Mouse (Mus musculus) kidney, postnatal 0 days (tissue): ENCODE data around the gene Nlk. TPM values are rescaled to one million over a fixed set of nuclear protein-coding genes. Genes with fewer than 3 reads are reported as not detected.
A peak's percentile ranks its signal among the peaks of the same experiment; 100 is the strongest.

Experiments used
- ATAC-seq: fragments of 200-750 bp; cut with Nextera tagmentation; replicated peaks from 2 replicates; pipeline ENCODE4 v1.8.0; 2017; ENCODE audit warnings: low read depth, moderate number of reproducible peaks, moderate TSS enrichment, moderate library complexity; ENCODE audit not compliant: low FRiP score
- DNase-seq: peaks from one replicate; pipeline ENCODE4 v3.0.0-alpha.2; 2016; ENCODE audit warnings: low spot score
- H3K27ac ChIP-seq: fragments of 300-500 bp; sonication (generic); 2 replicates; pipeline ENCODE4 v1.5.1; 2014; ENCODE audit warnings: mild to moderate bottlenecking
- H3K27me3 ChIP-seq: fragments of 300-500 bp; sonication (generic); 2 replicates; pipeline ENCODE4 v1.6.1; 2014; ENCODE audit warnings: low read length, mixed read lengths; ENCODE audit not compliant: insufficient read depth
- H3K36me3 ChIP-seq: fragments of 300-500 bp; sonication (generic); 2 replicates; pipeline ENCODE4 v1.6.1; 2014; ENCODE audit warnings: low read length, mixed read lengths; ENCODE audit not compliant: insufficient read depth
- H3K4me1 ChIP-seq: fragments of 300-500 bp; sonication (generic); replicated peaks from 2 replicates; pipeline ENCODE4 v1.6.1; 2014; ENCODE audit warnings: antibody characterized with exemption, low read length, mixed read lengths; ENCODE audit not compliant: insufficient read depth
- H3K4me2 ChIP-seq: fragments of 300-500 bp; sonication (generic); 2 replicates; pipeline ENCODE4 v1.6.1; 2014; ENCODE audit warnings: mild to moderate bottlenecking, low read length, moderate library complexity, mixed read lengths
- H3K4me3 ChIP-seq: fragments of 300-500 bp; sonication (generic); replicated peaks from 2 replicates; pipeline ENCODE4 v1.5.1; 2014; ENCODE audit warnings: low read depth, low read length
- H3K9ac ChIP-seq: fragments of 300-500 bp; sonication (generic); 2 replicates; pipeline ENCODE4 v1.6.1; 2014; ENCODE audit warnings: low read depth, low read length
- H3K9me3 ChIP-seq: fragments of 300-500 bp; sonication (generic); replicated peaks from 2 replicates; pipeline ENCODE4 v1.6.1; 2016; ENCODE audit warnings: low read length, inconsistent platforms, mixed read lengths
- CTCF ChIP-seq: IDR thresholded peaks from 2 replicates; pipeline ENCODE4 v1.5.1; 2016; ENCODE audit warnings: antibody characterized with exemption, low read depth, mild to moderate bottlenecking, moderate library complexity
- WGBS: fragments of 180-500 bp; shearing (Covaris S2); extraction: QIAGEN DNeasy Blood & Tissue Kit; methylation state at CpG from one replicate; pipeline ENCODE4 v1.1.7; 2014; 5-methylcytosine and 5-hydroxymethylcytosine counted together
- polyA plus RNA-seq: library from polyadenylated mRNA; unstranded; fragments of >200 nt; fragmentation: Nextera tagmentation; extraction: Ambion mirVana; gene quantifications from 2 replicates; pipeline ENCODE4 v1.2.1, GENCODE M21; 2015

The Nlk gene
- polyA plus RNA-seq, 1 experiment from 2014 or later = 20.8 TPM

DNA sequence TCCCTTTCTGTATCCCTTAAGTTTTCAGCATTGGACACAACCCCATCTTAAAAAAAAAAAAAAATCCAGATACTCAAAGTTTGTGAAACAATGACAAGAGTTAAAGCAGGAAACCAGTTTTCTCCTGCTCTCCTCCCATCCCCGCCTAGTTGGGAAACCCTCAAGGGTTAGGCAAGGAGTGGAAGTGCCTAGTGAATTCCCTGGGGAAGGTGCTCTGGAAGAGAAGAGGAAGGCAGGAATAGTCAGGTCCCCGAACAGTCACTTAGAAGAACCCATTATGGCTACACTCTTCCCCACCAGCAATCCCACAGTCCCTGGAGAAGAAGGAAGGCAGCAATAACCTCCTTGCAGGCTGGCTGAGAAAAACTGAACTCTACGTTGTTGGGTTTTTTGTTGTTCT is 2.9 kb downstream of the Nlk start:
- no peak for TF ChIP-seq CTCF
- WGBS = 55% methylated on average over 3 of the region's 3 CpGs
- 0 out of 2 replicates have a peak overlapping the region, but pooled peaks have one; percentile 14 for H3K4me3 ChIP-seq
- DNase-seq = peak; percentile 14
- no peaks in the 10 kb centered on the region for H3K9me3 ChIP-seq
- H3K27ac ChIP-seq = 0 out of 2 replicates have a peak overlapping the region, but pooled peaks have one; percentile 13
- H3K4me1 ChIP-seq = peaks cover 20% of the 10 kb centered on the region
- H3K36me3 ChIP-seq = no peaks in the 10 kb centered on the region
- no peak overlapping the region for H3K9ac ChIP-seq
- no peaks in the 10 kb centered on the region for H3K27me3 ChIP-seq
- no peak for ATAC-seq
- peak overlapping the region; percentile 44 for H3K4me2 ChIP-seq

DNA sequence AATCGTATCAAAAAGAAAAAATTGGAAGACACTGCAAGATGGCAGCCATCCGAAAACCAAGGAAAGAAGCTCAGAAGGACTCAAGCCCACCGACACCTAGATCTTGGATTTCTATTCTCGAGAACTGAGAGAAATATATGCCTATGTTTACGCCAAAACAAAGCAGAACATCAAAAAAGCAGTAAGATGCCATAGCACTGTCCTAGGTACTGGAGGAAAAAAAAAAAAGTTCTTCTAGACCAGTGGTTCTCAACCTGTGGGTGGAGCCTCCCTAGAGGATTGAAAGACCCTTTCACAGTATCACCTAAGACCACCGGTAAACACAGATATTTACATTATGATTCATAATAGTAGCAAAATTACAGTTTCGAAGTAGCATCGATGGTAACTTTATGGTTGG is 3.9 kb downstream of the Nlk start:
- ATAC-seq (no peak), DNase-seq (no peak)
- H3K4me2 ChIP-seq = no peak overlapping the region
- no peak for TF ChIP-seq CTCF
- H3K4me3 ChIP-seq = no peak overlapping the region
- no peak overlapping the region for H3K27ac ChIP-seq
- H3K4me1 ChIP-seq = peaks cover 20% of the 10 kb centered on the region
- H3K9ac ChIP-seq = no peak overlapping the region
- 95% methylated on average over 8 of the region's 8 CpGs for WGBS
- H3K27me3 ChIP-seq = no peaks in the 10 kb centered on the region
- H3K36me3 ChIP-seq = no peaks in the 10 kb centered on the region
- no peaks in the 10 kb centered on the region for H3K9me3 ChIP-seq

DNA sequence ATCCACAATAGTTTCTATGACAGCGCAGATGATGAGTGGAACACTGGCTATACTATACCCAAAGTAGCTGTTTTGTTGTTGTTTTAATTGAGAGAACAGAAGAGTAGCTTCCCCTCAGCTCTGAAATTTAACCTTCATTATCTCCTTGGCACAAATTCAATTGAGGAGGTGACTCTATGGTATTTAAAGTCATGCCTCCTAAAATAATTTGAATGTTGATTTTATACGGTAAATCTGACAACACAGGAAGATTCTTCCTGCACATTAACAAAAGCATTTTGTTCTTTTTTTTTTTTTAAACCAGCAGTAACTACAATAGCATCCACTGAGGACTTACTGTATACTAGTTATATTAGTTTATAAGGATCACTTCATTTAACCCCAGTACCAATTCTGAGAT is 6.0 kb downstream of the Nlk start:
- Histone ChIP-seq H3K4me2 (no peak overlapping the region), H3K4me3 (no peak overlapping the region), H3K27ac (no peak overlapping the region), H3K9me3 (no peaks in the 10 kb centered on the region), H3K4me1 (peaks cover 20% of the 10 kb centered on the region), H3K9ac (no peak overlapping the region), H3K36me3 (no peaks in the 10 kb centered on the region), H3K27me3 (no peaks in the 10 kb centered on the region)
- ATAC-seq = no peak
- no peak for DNase-seq
- TF ChIP-seq CTCF = no peak
- 61% methylated on average over 2 of the region's 2 CpGs for WGBS

DNA sequence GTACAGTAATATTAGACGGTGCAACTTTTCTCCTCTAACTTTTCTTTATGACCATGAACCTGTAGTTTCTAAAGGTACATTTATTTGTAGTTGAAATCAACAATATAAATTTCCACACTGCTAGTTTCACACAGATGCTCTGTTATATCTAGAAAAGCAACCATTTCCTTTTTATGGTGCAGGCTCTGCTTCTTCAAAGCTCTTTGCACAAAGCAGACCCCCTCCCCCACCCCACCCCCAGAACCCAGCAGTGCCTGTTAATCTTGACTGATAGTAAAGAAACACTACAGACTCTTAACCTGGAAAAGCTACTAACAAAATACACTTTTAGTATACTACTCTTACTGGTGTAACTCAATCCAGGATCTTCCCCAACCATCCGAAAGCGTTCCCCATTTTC is 6.6 kb downstream of the Nlk start:
- no peak for TF ChIP-seq CTCF
- ATAC-seq (no peak), DNase-seq (no peak)
- Histone ChIP-seq H3K27me3 (no peaks in the 10 kb centered on the region), H3K4me3 (no peak overlapping the region), H3K4me1 (peaks cover 18% of the 10 kb centered on the region), H3K36me3 (no peaks in the 10 kb centered on the region), H3K9me3 (no peaks in the 10 kb centered on the region), H3K9ac (no peak overlapping the region), H3K4me2 (no peak overlapping the region), H3K27ac (no peak overlapping the region)
- 64% methylated on average over 3 of the region's 3 CpGs for WGBS

DNA sequence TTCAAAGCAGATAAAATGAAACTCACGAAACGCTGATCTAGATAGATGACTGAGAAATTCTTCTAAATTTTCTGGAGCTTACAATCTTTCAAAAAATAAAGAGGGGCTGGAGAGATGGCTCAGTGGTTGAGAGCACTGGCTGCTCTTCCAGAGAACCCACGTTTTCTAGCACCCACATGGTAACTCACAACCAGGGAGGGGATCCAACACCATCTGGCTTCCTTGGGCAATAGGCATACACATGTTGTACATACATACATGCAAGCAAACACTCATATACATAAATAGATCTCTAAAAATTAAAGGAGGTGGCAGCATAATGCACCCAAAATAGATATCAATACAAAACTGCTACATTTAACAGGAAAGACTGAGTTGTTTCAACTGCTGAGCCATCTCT is 16.1 kb downstream of the Nlk start:
- Histone ChIP-seq H3K27ac (no peak overlapping the region), H3K9ac (no peak overlapping the region), H3K4me2 (no peak overlapping the region), H3K4me1 (no peaks in the 10 kb centered on the region), H3K27me3 (no peaks in the 10 kb centered on the region), H3K9me3 (no peaks in the 10 kb centered on the region), H3K36me3 (0 out of 2 replicates have a peak, but pooled peaks cover 3% of the 10 kb centered on the region), H3K4me3 (no peak overlapping the region)
- no peak for DNase-seq
- no peak for ATAC-seq
- TF ChIP-seq CTCF = no peak
- WGBS = 82% methylated on average over 3 of the region's 3 CpGs

DNA sequence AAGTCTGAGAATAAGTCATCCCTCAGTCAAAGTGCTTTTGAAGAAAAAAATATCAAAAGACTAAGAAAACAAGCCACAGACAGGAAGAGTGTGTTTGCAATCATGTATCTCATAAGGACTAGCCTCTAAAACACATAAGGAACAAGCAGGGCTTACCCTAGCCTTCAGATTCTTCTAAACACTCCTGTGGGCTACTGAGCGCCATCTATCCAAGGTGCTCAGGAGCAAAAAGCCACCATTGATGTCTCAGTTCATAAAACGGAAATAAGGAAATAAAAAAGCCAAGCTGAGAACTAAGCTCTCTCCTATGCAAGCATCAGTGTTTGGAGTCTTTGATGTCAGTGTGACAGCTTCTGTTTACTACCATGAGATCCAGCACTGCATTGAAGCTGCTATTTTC is 18.4 kb downstream of the Nlk start:
- 57% methylated on average over 2 of the region's 2 CpGs for WGBS
- no peak for ATAC-seq

DNA sequence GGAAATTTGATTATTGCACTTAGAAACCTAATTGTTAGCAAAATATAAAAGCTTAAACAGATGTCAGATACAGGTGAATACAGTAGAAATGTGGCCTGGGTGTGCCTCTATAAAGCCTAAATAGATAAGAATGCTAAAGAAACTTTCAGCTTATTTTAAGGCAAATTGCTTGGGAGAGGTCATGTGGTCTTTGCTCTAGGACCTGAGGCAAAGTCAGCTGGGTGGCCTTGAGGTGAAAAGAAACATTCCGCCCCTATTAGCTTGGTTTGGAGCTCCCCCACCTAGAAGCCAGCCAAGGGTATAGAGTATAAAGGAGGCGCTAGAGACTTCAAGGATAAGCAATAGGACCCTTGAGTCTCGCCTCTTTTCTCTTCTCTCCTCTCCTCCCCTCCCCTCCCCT is 28.5 kb downstream of the Nlk start:
- no peak for TF ChIP-seq CTCF
- H3K9me3 ChIP-seq = no peaks in the 10 kb centered on the region
- H3K27ac ChIP-seq = no peak overlapping the region
- ATAC-seq = no peak
- no peaks in the 10 kb centered on the region for H3K27me3 ChIP-seq
- no peak overlapping the region for H3K4me3 ChIP-seq
- H3K9ac ChIP-seq = no peak overlapping the region
- WGBS = 41% methylated on average over 3 of the region's 3 CpGs
- H3K4me2 ChIP-seq = no peak overlapping the region
- peaks cover 5% of the 10 kb centered on the region for H3K4me1 ChIP-seq
- no peak for DNase-seq
- H3K36me3 ChIP-seq = no peaks in the 10 kb centered on the region

More for the DNA sequence above, 18.4 kb downstream of the Nlk start:
- TF ChIP-seq CTCF = no peak
- no peak overlapping the region for H3K9ac ChIP-seq
- no peak for DNase-seq
- H3K9me3 ChIP-seq = no peaks in the 10 kb centered on the region
- no peaks in the 10 kb centered on the region for H3K4me1 ChIP-seq
- H3K36me3 ChIP-seq = 0 out of 2 replicates have a peak, but pooled peaks cover 3% of the 10 kb centered on the region
- H3K27me3 ChIP-seq = no peaks in the 10 kb centered on the region
- H3K27ac ChIP-seq = no peak overlapping the region
- no peak overlapping the region for H3K4me3 ChIP-seq
- no peak overlapping the region for H3K4me2 ChIP-seq
